Mouse (Mus musculus) adrenal gland, postnatal 25 days (tissue): ENCODE measurements around the gene Rhebl1. TPM values are rescaled to one million over a fixed set of nuclear protein-coding genes. Genes with fewer than 3 reads are reported as not detected.
A peak's percentile ranks its signal among the peaks of the same experiment; 100 is the strongest.
"Not testable (repeated sequence)": the region's sequence is repeated elsewhere in the genome, so short reads cannot be mapped to it uniquely, and the experiment has no call there.

Experiments used
- DNase-seq: peaks from one replicate; pipeline ENCODE4 v3.0.0; 2021; ENCODE audit warnings: mixed read lengths
- long read RNA-seq: library from polyadenylated mRNA; stranded (forward); transcript quantifications from one replicate; pipeline ENCODE4 v2.0.0, GENCODE M21; 2021
- total RNA-seq: library from RNA; stranded (reverse); gene quantifications from 2 replicates; pipeline ENCODE4 v1.2.3, GENCODE M21; 2021

Rhebl1 gene
- 3.7 and 4.4 TPM in 2 replicates for total RNA-seq
- long read RNA-seq, partial matches to known transcripts = 1 of 7 reads
- long read RNA-seq, other reads (novel, unspliced or antisense) = 4 of 7 reads

DNA sequence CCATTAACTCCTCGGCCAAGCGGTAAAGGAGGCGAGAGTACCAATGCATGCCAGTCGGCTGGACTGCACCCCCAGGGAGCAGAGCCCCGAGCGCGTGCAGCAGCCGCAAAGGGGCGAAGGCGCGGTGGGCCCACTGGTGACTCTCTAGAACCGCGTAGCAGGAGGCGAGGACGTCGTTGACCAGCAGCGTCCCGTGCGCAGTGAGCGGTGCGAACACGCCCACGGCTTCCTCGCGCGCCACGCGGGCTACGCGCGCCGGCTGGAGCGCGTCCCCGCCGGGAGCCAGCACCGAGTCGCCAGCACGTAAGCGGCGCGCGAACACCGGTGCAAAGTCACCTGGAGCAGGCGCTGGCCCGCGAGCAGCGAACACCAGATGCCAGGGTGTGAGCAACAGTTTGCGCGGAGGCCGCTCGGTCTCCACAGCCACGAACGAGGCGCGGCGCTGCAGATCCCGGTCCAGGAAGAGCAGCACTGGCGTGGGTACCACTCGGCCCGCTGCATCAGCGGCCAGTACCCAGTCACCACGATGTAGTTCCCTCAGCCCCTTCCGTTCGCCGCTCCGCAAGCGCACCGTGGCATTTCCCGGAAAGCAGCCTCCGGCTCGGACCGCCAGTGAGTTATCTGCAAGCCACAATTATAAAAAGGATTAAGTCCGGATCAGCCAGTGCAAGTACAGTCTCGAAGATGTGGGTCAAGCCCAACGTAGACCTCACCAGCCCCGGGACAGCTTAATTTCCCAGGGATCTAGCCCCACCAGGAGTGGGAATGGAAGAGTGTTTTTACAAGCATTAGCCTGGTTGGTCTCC, at the start of gene Rhebl1:
Gene Rhebl1, minus strand, starts transcription at position 601 of the 806 bp plus-strand sequence.
- DNase-seq = peak; percentile 63

DNA sequence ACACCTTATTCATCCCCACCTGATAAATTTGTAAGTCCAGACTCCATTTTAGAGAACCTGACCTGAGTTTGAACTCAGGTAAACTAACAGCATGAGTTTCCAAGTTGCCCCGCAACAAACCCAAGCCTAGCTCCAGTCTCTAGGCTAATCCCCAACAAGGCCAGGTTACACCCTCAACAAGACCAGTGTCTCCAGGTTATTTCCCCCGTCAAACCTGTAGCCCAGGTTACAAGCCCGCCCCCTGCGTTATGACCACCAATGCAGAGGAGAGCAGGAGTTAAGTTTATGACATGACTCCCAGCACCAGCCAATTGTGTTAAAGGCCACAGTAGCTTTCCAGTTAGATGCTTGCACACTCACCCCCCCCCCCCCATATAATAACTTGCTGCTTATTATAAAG, 48.8 kb upstream of the Rhebl1 start:
- DNase-seq = no peak

DNA sequence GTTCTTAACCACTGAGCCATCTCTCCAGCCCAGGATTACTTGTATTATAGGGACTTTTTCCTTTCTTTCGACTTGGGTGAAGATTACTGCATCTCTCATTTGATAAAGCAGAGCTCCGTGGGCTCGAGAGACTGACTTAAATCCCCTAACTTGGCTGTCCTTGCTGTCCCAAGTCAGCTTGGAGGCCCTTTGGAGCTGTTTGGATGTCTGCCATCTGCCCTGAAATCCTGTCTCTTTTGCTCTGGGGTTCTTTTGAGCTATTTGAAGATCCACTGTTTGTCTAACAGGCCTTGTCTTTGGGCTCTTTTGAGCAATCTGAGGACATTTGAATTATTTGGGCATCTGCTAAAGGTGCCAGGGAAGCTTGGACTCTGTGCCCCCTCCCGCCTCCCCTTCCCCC, 47.7 kb upstream of the Rhebl1 start:
- DNase-seq = no peak

DNA sequence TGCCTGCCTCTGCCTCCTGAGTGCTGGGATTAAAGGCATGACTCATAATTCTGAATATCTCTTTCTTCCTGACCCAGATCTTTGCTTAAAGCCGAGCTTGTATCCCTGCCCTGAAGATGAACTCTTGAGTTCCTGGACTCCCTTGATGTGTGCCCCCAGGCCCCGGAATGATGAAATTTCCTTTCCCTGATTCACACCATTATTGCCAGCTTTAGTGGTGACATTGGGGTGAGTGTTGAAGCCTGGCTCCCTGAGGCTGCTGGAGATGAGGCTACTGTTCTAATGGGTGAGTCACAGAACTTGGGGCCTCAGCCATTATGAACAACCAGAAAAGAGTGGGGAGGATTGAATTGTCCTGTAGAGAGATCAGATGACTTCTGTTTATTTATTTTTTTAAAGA, 47.2 kb upstream of the Rhebl1 start:
- no peak for DNase-seq

DNA sequence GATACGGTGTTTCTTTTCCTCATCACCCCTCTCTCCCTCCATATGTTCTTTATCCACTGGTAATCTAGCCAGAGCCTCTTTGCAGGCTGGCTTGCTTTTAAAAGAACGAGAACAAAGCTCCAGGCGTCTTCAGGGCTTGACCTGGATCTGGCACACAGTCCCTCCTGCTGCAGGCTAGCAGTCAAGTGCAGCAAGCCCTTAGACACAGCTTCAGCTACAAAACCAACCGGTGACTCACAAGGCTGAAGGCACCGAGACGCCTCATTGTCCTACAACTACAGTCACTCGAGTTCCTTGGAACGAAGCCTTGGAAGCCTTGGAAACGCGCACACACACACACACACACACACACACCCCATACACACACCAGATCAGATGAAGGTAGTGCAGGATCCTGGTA, 46.5 kb upstream of the Rhebl1 start:
- DNase-seq = peak; percentile 46

DNA sequence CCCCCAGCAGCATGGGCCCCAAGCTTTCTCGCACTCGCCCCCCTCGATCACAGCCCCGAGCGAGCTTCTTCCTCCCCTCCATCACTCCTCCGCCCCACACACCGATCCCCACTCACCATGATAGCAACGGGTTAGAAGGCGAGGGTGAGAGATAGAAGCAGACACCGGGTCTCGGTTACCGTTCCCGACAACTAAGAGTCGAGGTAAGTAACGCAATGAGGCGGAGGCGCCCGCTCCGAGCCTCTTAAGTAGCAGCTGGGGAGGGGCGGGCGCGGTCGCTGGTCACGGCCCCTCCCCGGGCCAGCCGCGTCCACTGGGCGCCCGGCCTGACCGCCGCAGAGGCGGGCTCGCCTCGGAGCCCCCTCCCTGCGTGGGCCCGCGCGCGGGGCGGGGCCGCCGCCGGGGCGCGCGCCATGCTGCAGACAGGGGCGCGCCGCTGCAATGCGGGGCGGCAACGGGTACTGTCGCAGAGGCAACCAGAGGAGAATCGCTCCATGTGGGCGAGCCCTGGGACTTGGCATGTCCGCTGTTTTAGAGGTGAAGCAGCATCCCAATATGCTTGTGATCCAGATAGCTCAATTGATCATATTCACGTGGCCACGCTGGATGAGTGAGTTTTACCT, 40.0 kb upstream of the Rhebl1 start, which contains the start of gene Tuba1b:
Gene Tuba1b, minus strand, starts transcription at position 349 of the 623 bp plus-strand sequence.
- peak; percentile 93 for DNase-seq

DNA sequence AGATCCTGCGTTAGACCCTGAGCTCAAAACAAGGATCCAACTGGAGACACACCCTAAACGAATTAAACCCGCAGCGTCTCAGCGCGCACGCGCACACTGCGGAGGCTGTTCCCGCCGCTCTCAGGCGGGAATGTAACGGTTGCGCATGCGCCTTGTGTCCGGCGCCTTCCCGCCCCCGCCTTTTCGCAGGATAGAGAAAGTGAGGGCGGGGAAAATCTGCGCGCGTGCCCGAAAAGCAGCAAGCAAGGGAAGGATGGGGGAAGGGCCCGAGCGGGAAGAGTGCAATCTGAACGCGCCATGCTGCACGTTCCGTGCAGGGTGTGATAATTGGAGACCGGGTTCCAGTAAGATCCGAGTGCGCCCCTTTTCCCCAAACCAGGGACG, 39.5 kb upstream of the Rhebl1 start:
- peak; percentile 96 for DNase-seq

DNA sequence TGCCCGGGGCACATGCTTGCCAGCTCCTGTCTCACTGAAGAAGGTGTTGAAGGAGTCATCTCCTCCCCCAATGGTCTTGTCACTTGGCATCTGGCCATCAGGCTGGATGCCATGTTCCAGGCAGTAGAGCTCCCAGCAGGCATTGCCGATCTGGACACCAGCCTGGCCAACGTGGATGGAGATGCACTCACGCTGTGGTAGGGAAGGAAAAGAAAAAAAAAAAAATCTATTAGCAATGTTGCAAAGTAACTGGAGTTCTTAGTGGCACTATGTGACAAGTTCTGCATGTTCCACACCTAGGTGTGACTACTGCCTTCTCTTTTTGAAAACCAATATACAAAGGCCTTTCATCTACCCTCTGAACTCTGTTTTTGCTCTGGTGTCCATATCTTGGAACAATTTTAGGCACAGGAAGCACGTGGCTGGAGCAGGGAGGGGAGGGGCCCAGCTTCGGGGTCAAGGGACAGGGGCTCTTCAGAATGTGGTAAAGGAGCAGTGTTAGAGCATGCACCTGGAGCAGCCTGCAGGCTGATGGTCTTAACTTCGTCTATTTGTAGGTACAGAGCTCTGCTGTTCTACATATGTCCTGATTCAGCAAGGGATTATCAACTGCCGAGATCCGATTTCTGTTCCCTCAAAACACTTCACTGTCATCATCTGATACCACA, 38.8 kb upstream of the Rhebl1 start:
- DNase-seq = not testable (repeated sequence)

DNA sequence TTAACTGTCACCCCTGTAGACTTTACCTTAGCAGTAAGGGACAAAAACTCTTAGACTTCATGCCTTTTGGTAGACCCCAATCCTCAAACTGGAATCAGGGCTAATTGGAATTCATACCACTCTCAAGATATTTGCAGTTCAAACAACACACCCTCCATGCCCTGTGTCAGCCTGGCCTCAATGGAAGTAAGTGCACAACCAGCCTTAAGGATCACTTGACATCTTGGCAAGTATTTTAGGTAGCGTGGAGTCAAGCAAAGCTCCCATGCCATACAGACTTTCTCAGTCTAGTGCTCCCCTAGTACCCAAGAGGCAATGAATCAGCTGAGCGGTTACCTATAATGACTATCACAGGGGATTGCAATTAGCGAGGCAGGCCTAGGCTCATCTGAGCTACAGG, 36.7 kb upstream of the Rhebl1 start:
- no peak for DNase-seq

DNA sequence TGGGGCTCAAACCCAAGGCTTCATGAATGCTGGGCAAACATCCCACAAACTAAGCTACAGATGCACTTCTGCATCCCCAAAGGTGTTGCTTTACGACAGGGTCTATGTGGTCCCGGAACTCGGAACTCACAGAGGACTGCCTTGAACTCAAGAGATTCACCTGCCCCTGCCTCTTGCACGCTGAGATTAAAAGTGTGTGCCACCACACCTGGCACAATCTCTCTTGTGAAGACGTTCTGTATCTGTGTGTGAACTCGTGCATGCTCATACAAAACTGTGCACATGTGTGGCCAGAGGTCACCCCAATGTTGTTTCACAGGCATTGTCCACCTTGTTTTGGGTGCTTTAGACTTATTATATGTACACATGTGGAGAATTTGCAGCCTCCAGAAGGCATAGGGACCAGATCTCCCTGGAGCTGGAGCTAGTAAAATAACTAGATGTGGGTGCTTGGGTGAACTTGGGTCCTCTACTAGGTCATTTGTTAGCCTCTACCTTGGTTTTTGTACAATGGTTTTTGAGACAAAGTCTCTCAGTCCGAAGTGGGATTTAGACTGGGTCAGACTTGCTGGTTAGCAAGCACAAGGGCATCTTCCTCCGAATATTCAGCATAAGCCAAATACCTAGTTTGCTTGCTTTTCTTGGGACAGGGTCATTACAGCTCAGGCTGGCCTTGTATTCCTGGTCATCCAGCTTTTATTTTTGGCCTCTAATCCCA, 35.8 kb upstream of the Rhebl1 start:
- no peak for DNase-seq

DNA sequence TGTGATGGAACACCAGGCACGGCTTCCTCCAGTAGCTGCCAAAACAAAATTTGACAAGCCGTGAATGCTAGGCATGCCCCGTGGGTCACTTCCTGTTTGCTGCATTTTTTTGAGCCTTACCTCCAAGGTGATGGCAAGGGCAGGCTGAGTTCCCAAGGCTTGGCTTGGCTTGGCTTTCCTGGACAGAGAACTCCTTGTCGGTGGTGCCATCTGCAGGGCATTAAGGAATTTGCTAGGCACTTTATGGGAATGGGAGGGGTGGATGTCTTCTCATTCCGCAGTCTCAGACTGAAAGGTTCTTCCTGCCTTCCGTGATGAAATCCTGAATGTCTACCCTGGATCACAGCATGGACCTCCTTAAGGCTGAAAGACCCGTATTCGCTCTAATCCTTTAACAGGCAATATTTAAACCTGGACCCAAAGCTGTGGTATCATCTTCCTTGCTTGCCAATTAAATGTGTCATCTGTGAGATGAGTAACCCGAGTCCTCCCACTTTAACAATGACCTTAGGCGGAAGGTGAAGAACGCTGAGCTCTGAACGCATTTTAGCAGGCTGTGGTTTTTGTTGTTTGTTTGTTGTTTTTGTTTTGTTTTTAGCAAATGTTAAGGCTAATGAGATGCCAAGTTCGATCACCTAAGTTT, 34.4 kb upstream of the Rhebl1 start:
- peak; percentile 69 for DNase-seq

DNA sequence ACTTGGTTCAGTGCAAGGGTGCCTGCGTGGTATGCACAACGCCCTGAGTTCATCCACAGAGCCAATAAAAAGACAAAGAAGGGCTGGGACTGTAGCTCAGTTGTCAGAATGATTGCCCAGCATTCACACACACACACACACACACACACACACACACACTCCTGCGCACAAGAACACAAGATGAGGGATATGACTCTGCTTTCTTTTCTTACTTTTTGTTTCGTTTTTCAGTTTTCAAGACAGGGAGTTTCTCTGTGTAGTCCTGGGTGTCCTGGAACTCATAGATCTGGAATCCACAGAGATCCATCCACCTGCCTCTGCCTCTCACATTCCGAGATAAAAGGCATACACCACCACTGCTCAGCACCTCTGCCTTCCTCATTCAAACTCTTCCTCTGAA, 33.2 kb upstream of the Rhebl1 start:
- DNase-seq = no peak

DNA sequence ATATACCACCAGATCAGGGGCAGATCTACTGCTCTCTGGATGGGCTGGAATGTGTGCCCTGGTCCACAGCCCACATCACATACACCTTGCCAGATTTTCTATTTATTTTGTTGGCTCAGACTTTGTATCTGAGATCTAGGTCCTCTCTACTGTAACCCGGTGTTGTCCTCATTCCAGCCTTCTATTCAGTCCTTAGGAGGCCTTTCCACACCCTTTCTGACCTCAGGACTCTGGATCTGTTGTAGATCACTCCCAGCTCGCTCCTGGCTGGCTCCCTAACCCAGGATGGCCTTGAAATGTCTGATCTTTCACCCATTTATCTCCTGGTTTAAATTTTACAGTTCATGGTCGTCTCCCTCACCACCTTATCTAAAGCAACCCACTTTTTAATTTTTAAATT, 30.3 kb upstream of the Rhebl1 start:
- no peak for DNase-seq

DNA sequence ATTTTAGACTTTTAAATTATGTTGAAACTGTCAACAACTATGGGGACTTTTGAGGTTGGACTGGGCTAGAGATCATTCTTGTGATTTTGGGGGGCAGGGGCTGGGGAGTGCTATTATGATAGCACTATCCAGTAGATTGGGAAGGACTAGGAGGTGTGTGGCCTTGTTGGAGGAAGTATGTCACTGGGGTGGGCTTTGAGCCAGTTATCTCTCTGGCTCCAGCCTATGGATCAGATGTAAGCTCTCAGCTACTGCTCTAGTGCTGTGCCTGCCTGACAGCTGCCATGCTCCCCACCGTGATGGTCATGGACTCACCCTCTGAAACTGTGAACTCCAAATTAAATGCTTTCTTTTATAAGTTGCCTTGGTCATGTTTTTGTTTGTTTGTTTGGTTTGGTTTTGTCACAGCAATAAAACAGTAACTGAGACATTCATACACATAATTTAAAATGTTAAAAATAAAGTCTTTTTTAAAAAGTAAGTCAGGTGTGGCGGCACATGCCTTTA, 28.7 kb upstream of the Rhebl1 start:
- no peak for DNase-seq

DNA sequence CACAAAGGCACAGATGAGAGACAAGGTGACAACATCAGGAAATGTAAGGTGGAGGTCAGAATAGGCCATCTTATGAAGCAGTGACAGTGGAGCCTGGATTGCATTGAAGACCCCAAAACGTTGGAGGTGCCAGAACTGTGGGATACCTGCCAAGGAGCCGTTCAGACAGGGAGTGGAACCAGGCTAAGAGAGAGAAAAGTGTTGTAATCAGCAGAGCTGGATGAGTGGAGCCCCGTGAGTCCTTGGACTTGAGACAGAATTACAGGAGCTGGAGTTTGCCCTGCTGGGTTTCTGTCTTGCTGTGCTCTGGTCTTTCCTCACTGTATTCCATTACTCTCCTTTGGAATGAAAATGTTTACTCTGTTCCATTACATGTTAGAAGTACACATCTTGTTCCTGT, 28.2 kb upstream of the Rhebl1 start:
- no peak for DNase-seq

DNA sequence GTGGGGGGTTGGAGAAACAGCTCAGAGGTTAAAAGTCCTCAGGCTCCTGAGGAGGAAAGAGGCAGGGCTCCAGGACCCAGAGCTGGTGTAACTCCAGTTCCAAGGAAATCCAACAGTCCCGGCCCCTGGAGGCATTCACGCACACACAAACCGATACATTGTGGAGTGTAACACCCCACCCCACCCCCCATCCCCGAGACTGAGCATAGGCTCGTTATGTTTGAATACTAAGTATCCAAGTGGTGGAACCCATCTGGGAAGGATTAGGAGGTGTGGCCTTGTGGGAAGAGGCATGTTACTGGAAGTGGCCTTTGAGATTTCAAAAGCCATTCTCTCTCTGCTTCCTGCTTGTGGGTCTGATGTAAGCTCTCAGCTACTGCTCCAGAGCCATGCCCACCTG, 27.2 kb upstream of the Rhebl1 start:
- no peak for DNase-seq

DNA sequence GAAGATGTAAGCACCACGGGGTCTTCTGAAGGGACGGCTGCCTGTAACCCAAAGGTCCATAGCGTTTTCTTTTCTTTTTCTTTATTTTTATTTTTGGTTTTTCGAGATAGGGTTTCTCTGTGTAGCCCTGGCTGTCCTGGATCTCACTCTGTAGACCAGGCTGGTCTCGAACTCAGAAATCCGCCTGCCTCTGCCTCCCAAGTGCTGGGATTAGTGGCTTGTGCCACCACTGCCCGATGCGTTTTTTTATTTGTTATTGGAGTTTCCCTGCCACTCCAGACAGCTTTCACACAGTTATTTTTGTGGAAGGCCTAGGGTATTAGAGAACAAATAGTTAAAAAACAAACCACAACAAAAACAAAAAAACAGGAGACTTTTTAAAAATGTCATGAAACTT, 24.2 kb upstream of the Rhebl1 start:
- not testable (repeated sequence) for DNase-seq

DNA sequence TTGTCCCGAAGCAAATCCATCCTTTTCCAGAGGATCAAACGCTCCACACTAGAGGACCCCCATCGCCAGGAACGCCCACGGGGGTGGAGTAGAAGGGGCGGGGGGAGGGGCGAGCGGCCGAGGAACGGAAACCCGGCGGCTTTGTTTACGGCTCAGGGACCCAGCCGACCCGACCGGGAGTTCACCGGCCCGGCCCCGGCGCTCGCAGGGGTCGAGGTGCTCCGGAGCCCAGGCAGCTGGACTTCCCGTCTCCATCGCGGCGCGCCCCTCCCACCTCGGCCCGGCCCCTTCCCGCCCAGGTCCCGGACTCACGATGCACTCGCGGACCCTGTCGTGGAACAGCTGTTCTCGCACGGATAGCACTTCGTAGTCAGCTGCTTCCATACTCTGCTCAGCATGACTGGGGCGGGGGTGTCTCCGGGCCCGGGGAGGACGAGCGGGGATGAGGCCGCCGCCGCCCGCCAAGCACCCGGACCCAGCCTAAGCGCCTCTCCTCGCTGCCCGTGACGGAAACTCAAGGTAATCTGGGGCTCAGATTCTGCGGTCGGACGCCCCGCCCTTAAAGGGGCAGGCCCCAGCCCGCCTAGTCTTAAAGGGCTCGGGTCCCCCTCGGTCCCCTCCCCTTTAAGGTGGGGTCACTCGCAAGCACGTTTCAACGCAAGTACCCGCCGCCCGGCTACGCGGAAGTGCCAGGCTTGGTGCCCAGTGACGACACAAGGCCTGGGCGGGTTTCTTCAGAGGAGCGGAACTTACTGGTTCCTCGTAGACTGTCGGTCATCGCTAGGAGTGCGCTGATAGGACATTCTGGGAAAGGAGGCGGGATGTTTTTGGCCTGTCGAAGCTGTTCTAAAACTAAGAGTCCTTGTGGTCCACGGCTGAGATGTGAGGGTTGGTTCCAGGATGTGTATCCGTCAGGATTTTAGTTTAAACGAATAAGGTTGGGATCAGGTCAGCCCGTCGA, 23.5 kb upstream of the Rhebl1 start, which contains the start of gene Lmbr1l:
Gene Lmbr1l, minus strand, starts transcription at position 694 of the 961 bp plus-strand sequence.
- peak; percentile 98 for DNase-seq

DNA sequence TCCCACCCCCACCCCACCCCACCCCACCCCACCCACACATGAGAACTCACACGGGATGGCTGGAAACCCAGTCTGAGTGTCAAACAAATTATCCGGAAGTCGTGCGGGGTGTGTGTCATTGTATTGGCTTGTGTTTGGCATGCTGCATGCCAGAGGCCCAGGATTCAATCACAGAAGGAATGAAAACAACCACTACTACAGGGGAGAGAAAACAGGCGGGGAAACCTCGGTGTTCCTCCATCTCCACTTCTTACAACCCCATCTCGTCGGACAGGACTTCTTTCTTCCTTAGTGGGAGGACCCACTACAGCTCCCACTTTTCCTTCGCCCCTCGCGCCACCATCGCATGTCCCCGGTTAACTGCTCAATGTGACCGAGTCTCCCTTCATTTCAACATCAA, 22.8 kb upstream of the Rhebl1 start:
- no peak for DNase-seq

DNA sequence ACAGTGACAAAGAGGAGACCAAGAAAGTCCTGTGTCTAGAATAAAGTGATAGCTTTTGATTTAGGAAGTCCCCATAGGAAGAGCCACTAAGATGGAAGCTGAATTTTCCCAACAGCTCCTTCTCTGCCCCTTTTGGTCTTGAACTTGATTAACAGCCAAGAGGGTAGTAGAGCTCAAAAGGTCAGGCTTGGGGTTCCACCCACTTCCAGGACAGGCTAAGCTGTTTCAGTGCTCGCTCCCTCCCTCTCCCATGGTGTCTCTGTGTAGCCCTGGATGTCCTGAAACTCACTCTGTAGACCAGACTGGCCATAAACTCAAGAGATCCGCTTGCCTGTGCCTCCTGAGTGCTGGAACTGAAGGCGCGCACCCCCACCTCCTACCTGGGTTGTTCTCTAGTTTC, 21.7 kb upstream of the Rhebl1 start:
- no peak for DNase-seq
